11 mouse cellular contexts compared by ENCODE assay signal in genomic region chr13:43300366-43300765, GRCm38 (mm10). TPM values are rescaled to one million over a fixed set of nuclear protein-coding genes. Genes with fewer than 3 reads are reported as not detected.
A peak's percentile ranks its signal among the peaks of the same experiment; 100 is the strongest.
DNase-seq lines count a peak whose midpoint lies in the region; ATAC-seq lines count a peak whose summit lies in the region.
"Had no signal": no experiment of that assay in that cellular context is flagged by ENCODE, and none has a peak within 500 bp of the region (broad histone marks: within the 10 kb centered on the region; RNA-seq: fewer than 3 reads in every experiment).

No protein-coding gene starts in this region.

- peaks cover 39% of the 10 kb centered on the region for H3K4me1 ChIP-seq in heart, embryonic 11.5 days (ENCODE audit: control insufficient read depth, insufficient read depth, low read length)
- H3K4me1 ChIP-seq in megakaryocyte, embryonic 14.5 days: peaks cover 75% of the 10 kb centered on the region
- H3K4me1 ChIP-seq in hindbrain, embryonic 16.5 days (ENCODE audit: control insufficient read depth, insufficient read depth, low read depth, low read length): peaks cover 38% of the 10 kb centered on the region

- H3K36me3 ChIP-seq in heart, embryonic 11.5 days (ENCODE audit: control insufficient read depth, insufficient read depth, low read length): no peaks in the 10 kb centered on the region
- peaks cover 58% of the 10 kb centered on the region for H3K36me3 ChIP-seq in megakaryocyte, embryonic 14.5 days (replicated peaks; ENCODE audit: low read length)
- H3K36me3 ChIP-seq in hindbrain, embryonic 16.5 days (ENCODE audit: control insufficient read depth, insufficient read depth, low read length): no peaks in the 10 kb centered on the region

- H3K9me3 ChIP-seq in heart, embryonic 11.5 days (replicated peaks; ENCODE audit: control insufficient read depth, low read length): no peaks in the 10 kb centered on the region
- no peaks in the 10 kb centered on the region for H3K9me3 ChIP-seq in megakaryocyte, embryonic 14.5 days
- no peaks in the 10 kb centered on the region for H3K9me3 ChIP-seq in hindbrain, embryonic 16.5 days (ENCODE audit: control insufficient read depth, low read length)

- no peak for ATAC-seq in heart, embryonic 11.5 days (replicated peaks; ENCODE audit: insufficient number of reproducible peaks, low FRiP score, low TSS enrichment)
- no peak for ATAC-seq in megakaryocyte, adult 5-6 weeks (ENCODE audit: poor library complexity, severe bottlenecking)
- ATAC-seq in hindbrain, embryonic 16.5 days: no peak

- H3K9ac ChIP-seq in heart, embryonic 11.5 days (ENCODE audit: low read depth, low read length): no peak overlapping the region
- peak overlapping the region; percentile 35 for H3K9ac ChIP-seq in hindbrain, embryonic 16.5 days (ENCODE audit: low read depth, low read length)
- H3K9ac ChIP-seq: lung, embryonic 14.5 days had no signal

- 0 out of 2 replicates have a peak, but pooled peaks cover 7% of the 10 kb centered on the region for H3K27me3 ChIP-seq in heart, embryonic 11.5 days (ENCODE audit: control insufficient read depth, insufficient read depth, low read length)
- H3K27me3 ChIP-seq in megakaryocyte, embryonic 14.5 days (replicated peaks): no peaks in the 10 kb centered on the region
- no peaks in the 10 kb centered on the region for H3K27me3 ChIP-seq in hindbrain, embryonic 16.5 days (replicated peaks; ENCODE audit: control insufficient read depth, insufficient read depth, low read length)

- DNase-seq in heart, adult 9 months (ENCODE audit: low spot score in 2 of 2): no peak
- DNase-seq in frontal cortex, postnatal 36 days (ENCODE audit: low spot score in 2 of 2): no peak
- no peak for DNase-seq in adrenal gland, postnatal 36 days
- DNase-seq: embryo, embryonic 11 days; gastrocnemius, postnatal 36 days; kidney, adult 9 months; lung, embryonic 14.5 days had no signal

- WGBS in heart, embryonic 11.5 days (ENCODE audit: insufficient replicate concordance): 41% methylated on average over 5 of the region's 5 CpGs
- 21% methylated on average over 5 of the region's 5 CpGs for WGBS in hindbrain, embryonic 16.5 days

- peak overlapping the region; percentile 81; the same call in 1 of the 2 replicates for H3K4me2 ChIP-seq in heart, embryonic 11.5 days
- H3K4me2 ChIP-seq in hindbrain, embryonic 16.5 days (ENCODE audit: low read length): peak overlapping the region; percentile 63

- H3K27ac ChIP-seq in heart, embryonic 11.5 days (ENCODE audit: low read depth, low read length): no peak overlapping the region
- no peak overlapping the region for H3K27ac ChIP-seq in hindbrain, embryonic 16.5 days (ENCODE audit: low read depth, low read length)

- H3K4me3 ChIP-seq in heart, embryonic 11.5 days (ENCODE audit: low read depth, low read length): no peak overlapping the region
- peak overlapping the region; percentile 94 for H3K4me3 ChIP-seq in megakaryocyte, embryonic 14.5 days (replicated peaks)
- H3K4me3 ChIP-seq in hindbrain, embryonic 16.5 days (ENCODE audit: low read length): peak overlapping the region; percentile 93

RNA-seq across cellular contexts. Expression of gene Gfod1, which starts 3.6 kb away (rescaled TPM):
- 1.4 and 1.5 TPM in 2 replicates for polyA plus RNA-seq in heart, embryonic 11.5 days (2014; fragmentation: Nextera tagmentation; extraction: Ambion mirVana)
- polyA plus RNA-seq in megakaryocyte, embryonic 14.5 days (2012; ENCODE audit: insufficient read depth, low replicate concordance): 5.5 and 23.4 TPM in 2 replicates
- 10.8 and 16.8 TPM in 2 replicates for total RNA-seq in megakaryocyte, adult 5-6 weeks (2015)
- 4.9 and 7.2 TPM in 2 replicates for total RNA-seq in megakaryocyte, adult 5-6 weeks (2017)
- polyA plus RNA-seq in hindbrain, embryonic 16.5 days (2015; fragmentation: Nextera tagmentation; extraction: Ambion mirVana): 2.2 and 2.4 TPM in 2 replicates
- 10 to 100 TPM; 10.6 to 14.0 TPM for total RNA-seq in adrenal gland, postnatal 36 days (2021)
